Mouse (Mus musculus): ENCODE results near the gene Cd209g.
A peak's percentile ranks its signal among the peaks of the same experiment; 100 is the strongest.
"Not testable (repeated sequence)": the region's sequence is repeated elsewhere in the genome, so short reads cannot be mapped to it uniquely, and the experiment has no call there.

Gene Cd209g

DNA sequence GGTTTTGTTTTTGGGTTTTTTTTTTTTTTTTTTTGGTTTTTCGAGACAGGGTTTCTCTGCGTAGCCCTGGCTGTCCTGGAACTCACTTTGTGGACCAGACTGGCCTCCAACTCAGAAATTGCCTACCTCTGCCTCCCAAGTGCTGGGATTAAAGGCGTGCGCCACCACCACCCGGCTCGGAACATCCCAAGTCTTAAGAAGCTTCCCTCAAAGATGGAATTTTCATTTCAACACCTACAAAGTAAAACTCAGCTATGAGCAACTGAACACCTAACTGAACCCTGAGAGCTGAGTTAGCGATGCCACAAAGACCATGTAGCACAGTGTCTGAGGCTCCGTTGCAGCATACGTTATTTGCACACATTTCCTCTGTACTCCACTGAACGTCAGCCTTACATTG lies at the start of gene Cd209g:
Gene Cd209g (plus strand): TSS at position 301 of the 400 bp plus-strand sequence.
- DNase-seq (ENCODE audit: low spot score in 2 of 2): no peak

DNA sequence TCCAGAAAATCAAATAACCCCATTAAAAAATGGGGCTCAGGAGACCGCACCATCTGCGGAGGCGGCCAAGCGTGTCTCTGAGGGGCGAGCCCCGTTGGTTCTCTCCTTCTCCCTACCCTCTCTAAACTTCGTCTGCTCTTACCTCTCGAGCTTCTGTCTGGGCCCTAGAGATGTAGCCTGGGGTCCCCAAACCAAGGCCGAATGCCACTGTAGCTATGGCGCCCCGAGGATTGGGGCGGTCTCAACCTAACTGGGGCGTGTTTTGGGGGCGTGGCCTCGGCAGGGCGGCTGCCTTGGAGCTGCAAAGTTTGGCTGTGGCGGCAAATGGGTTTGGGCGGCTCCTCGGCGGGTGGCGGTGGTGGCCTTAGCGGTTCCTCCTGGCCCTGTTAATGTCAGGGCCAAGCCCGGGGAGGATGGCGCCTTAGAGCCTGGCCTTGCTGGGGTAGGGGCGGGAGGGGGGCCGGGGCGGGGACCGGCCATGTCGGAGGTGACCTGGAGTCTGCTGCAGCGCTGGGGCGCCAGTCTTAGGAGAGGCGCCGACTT lies 46.6 kb upstream of the Cd209g start:
- DNase-seq (ENCODE audit: low spot score in 2 of 2): not testable (repeated sequence)

DNA sequence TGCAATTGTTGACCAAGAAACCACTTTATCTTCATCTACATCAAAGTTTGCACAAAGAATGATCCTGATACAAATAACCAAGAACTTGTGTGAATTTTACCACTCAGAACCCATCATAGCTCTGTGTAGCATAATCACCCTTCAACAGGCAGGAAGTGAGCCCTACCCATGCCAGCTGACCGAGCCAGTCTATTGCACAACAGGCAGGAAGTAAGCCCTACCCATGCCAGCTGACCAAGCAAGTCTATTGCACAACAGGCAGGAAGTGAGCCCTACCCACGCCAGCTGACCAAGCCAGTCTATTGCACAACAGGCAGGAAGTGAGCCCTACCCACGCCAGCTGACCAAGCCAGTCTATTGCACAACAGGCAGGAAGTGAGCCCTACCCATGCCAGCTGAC lies 45.4 kb upstream of the Cd209g start:
- not testable (repeated sequence) for DNase-seq (ENCODE audit: low spot score in 2 of 2)

DNA sequence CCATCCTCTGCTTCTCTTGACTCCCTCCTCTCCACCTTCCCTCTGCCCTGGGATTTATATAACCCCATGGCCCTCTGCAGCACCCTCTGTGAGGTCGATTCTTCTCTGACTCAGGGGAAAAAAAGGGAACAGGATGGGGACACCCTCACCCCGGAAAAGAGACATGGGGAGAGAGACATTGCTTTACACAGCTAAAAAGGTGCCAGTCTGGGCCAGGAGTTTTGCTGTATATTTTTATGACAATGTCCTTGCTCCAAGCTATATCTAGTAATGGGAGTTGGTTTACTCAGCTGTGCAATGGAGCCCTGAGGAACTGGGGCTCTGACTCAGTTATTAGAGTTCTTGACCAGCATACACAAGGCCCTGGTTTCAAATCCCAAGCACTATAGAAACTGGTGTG lies 28.2 kb upstream of the Cd209g start, which contains the start of gene Cd209f:
Gene Cd209f (minus strand): TSS at position 101 of the 400 bp plus-strand sequence.
- DNase-seq (ENCODE audit: low spot score in 2 of 2): not testable (repeated sequence)

DNA sequence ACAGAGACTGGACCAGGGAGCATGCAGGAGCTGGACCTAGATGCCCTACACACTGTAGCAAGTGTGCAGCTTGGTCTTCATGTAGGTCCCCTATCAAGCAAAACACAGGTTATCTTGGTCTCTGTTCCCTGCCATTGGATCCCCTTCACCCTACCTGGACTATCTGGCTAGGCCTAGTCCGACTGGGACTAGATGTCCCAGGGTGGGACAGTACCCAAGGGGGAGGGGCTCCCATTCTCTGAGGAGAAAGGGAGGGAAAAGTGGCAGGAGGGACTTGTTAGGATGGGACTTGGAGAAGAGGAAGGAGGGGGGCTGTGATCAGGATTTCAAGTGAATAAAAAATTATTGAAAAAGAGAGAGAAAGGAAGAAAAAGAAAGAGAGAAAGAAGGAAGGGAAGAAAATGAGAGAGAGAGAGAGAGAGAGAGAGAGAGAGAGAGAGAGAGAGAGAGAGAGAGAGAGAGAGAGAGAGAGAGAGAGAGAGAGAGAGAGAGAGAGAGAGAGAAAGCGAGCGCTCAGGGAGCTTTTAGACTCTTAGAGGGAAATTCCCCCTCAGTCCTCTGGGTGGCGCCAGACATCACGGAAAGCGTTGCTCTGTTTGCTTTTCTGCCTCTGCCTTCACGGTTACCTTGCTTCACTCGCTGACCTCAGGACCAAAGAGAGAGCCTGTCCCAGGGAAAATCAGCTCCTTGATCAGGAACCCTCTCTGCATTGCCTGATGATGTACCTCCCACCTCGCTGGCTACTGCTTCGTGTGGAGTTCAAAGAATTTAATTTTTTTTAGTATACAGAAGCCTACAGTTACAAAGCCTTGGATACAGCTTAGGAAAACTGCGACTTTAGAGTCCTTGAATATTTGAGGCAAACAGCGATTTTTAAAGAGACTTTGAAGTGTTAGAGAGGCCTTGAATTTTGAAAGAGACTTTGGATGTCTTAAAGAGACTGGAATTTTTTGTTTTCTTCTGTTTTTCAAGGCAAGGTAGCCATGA lies 6.1 kb downstream of the Cd209g start:
- peak; percentile 58 to 62 for DNase-seq (ENCODE audit: low spot score in 2 of 2)

DNA sequence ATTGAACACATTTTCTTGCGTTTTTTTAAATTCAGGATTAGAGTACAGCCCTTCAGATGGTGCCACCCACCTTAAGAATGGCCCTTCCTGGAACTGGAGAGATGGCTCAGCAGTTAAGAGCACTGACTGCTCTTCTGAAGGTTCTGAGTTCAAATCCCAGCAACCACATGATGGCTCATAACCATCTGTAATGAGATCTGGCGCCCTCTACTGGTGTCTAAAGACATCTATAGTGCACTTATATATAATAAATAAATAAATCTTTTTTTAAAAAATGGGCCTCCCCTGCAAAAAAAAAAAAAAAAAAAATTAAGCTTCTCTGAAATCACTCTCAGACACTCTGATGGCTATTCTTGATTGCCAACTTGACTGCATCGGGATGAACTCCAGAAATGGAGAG lies 7.8 kb downstream of the Cd209g start:
- DNase-seq (ENCODE audit: low spot score in 2 of 2): no peak

DNA sequence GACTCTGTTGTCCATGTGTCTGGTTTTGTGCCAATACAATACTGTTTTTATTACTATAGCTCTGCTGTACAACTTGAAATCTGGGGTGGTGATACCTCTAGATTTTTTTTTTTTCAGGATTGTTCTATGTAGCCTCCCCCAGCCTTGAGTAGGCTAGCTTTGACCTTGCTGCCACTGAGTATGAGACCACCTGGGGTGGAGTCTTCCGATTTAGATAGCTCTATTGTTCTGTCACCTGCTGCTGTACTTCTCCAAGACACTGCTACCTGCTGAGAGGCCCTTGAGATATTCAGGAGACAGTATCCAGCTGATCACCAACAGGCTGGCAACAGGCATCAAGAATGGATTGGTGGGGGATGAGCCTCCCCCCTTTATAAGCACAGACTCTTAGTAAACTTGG lies 13.4 kb downstream of the Cd209g start:
- no peak for DNase-seq (ENCODE audit: low spot score in 2 of 2)

DNA sequence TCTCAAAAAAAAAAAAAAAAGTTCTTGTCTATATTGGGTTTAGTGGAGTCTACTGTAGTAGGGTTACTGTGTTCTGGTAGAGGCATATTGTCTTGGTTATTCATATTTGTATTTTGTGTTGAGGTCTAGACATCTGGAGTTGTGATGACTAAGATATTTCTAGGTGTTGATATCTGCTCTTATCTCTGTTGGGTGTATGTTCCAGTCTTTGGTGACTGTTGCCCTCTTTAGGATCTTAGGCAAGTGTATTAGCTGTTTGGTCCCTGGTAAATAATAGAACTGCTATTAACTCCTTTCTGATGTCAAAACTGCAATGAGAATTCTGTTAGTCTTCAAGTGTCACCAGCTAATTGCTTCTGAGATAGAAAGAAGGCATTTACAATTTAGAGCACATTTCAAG lies 21.0 kb downstream of the Cd209g start:
- no peak for DNase-seq (ENCODE audit: low spot score in 2 of 2)

DNA sequence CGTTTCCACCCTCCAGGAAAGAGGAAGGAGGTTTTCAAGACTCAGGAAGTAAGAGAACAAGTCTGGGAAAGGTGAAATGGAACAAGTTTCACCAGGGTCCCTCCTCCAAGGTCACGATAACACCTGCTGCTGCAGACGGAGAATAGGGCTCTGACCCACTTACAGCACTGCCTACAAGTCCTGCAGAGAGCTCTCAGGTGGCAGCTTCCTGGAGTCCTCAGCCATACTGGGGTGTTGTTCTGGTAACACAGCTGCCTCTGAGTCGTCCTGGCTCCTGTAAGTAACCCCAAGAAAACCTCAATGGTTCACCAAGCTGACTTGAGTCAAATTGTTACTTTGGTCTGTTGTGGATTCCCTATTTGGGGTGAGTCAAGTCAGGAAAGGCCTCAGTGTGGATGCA lies 28.9 kb downstream of the Cd209g start:
- no peak for DNase-seq (ENCODE audit: low spot score in 2 of 2)

DNA sequence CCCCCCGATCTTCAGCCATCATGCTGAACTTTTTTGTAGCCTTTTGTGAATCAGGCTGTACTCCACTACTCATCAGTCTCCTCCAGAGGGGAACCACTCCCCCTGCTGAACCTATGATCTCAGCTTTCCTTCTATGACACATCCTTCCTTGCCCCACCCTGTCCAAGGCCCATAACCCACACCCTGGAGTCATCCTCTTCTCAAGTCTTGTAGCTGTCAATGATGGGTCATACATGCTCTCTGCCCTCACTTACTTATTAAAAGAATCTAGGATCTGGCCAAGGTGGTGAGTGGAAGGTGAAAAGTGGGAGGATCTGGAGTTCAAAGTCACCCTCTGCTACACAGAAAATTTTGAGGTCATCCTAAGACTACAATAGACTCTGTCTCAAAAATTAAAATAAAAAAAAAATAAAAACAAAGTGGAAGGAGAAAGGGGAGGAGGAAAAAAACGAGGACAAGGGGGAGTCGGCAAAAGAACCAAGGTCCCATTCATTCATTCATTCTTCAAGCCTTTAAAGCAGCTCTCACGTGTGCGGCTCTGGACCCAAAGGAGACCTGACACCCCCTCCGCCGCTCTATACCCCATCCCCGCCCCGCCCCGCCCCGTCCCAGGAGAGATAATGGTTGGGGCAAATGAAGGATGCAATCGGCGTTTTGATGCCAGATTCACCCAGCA lies 31.4 kb downstream of the Cd209g start:
- no peak for DNase-seq (ENCODE audit: low spot score in 2 of 2)

DNA sequence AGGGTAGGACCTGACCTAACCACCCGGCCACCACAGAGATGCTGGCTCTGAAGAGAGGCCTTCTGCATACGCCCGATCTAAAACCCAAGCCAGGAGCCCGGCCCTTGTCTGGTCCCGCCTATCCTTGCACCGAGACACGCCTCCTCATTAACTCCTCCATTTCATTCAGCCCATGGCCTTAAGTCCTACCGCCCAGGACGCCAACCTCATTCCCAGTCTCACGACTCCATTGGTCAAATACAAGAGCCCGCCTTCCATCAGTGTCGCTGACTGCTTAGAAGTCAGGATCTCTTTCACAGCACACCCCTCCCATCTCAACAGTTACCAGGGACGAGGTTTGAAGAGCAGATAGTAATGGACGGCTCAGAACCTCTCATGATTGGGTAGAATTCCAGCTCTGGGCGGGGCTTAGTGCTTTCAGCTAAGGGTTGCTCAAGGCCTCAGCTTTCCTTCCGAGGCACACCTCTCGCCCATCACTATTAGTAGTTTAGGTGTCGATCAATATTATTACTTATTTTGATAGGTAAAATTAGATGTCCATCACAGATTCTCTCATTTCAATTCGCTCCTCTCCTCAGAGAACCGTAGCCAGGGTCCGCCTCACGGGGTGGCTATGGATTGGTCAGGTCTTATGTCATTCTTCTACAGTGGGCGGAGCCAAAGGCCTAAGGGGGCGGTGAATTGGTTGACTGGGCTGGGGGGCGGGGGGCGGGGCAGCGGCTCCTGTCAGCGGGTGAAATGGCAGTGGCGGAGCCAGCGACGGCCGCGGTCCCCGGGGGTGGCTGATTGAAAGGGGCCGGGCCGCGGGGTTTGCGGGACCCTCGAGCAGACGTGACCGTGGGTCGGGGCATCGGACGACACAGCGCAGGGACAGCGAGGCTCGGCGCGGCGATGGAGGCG lies 32.2 kb downstream of the Cd209g start, which contains the start of gene Evi5l:
Gene Evi5l (plus strand): TSS at position 716 of the 900 bp plus-strand sequence.
- DNase-seq (ENCODE audit: low spot score in 2 of 2): peak; percentile 96 to 98

DNA sequence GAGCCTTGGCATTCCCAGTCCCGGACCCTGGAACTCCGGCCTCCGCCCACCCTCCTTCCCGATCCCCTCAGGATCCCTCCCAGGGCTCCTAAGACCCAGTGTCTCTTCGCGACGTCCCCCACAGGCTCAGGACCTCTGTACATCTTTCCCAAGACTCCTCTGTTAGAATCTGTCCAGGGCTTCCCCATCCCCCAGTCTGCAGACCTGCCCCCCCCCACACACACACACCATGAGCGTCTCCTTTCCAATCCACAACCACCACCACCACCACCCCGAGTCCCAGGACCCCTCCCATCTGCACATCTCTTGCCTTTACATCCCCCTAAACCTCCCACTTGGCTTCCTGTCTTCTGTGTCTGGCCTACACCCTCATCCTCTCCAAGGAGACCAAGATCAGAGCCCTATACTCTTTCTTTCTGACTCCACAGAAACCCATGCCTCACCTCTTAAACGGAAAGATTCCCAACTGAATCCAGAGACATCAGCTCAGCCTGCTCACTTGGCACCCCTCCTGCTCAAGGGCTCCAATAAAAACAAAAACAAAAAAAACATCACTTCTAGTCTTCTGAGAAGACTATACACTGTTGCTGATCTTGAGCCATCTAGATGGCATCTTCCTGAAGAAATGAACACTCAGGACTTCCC lies 33.1 kb downstream of the Cd209g start:
- DNase-seq (ENCODE audit: low spot score in 2 of 2): no peak

DNA sequence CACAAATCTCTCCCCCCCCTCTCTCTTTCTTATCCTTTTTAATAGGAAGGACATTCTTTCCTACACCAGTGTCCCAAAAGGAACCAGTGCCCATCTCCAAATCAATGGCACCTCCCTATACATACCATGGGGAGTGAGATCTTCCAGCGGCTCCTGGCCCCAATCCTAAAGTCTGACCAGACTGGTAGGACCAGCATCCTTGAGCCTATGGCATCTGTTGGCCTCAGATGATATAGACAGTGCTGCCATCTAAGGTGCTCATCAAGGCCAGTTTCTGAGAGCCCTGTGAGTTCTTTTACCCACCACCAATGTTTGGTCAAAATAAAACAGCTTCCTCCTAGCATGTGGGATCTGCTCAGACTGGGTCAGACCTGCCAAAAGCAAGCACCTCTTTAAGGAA lies 34.0 kb downstream of the Cd209g start:
- no peak for DNase-seq (ENCODE audit: low spot score in 2 of 2)

DNA sequence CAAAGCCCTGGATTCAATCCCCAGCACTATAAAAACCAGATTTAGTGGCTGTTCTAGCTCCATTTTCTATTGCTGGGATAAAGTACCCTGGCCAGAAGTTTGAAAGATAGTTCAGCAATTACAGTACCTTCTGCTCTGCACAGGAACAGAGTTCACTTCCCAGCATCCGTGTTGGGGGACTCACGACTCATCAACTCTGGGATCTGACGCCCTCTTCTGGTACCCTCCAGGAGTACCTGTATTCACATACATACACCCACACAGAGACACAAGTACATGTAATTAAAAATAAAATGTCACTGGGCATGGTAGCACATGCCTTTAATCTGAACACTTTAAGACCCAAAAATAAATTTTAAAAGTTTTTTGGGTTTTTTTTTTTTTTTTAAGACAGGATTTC lies 38.6 kb downstream of the Cd209g start:
- DNase-seq (ENCODE audit: low spot score in 2 of 2): peak in 1 of 2 experiments; percentile 2

DNA sequence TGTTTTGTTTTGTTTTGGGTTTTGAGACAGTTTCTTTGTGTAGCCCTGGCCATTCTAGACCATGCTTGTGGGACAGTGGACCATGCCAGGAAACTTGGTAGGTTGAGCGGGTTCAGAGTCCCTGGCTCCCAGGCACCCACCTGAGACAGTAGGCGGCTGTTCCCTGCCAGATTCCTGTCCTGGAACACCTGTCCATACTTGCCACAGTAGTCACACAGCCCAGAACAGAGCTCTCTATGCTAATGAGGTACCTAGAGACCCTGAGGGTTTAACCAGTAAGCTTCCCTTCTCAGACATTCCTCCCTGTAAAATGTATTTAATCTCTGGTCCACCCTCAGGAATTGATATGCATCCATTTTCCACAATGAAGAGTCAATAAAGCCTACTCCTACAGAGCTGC lies 40.1 kb downstream of the Cd209g start:
- no peak for DNase-seq (ENCODE audit: low spot score in 2 of 2)

DNA sequence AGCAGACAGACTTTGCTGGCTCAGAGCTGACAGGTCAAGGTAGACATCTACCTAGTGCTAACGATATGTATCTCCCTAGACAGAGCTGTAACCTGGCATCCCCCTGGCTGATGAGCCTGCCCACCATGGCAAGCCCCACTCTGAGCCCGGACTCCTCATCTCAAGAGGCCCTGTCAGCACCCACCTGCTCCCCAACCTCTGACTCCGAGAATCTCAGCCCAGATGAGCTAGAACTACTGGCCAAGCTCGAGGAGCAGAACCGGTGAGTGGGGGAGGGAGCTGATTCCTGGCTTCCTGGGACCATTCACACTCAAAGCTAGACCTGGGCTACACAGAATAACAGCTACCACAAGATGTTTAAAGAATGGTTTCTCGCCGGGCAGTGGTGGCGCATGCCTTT lies 49.5 kb downstream of the Cd209g start:
- no peak for DNase-seq (ENCODE audit: low spot score in 2 of 2)

DNA sequence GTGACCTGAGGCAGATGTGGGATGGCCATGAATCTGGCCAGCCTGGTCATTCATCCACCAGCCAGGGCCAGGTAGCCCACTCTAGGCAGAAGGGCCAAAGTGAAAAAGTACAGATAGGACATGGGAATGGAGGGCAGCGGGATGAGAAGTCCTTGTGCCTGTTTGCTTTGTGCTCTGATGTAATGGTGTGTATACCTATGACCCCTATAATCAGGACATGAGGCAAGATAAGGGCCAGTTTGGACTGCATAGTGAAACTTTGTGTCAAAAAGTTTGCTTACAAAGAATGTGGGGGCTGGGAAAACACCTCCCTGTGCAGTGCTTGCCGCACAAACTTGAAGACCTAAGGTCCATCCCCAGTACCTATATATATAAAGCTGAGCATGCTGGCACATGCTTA lies 52.3 kb downstream of the Cd209g start:
- no peak for DNase-seq (ENCODE audit: low spot score in 2 of 2)
